Mouse (Mus musculus): Measurements from ENCODE around the gene Col24a1. TPM values are rescaled to one million over a fixed set of nuclear protein-coding genes. Genes with fewer than 3 reads are reported as not detected.
"Not testable (repeated sequence)": the region's sequence is repeated elsewhere in the genome, so short reads cannot be mapped to it uniquely, and the experiment has no call there.

Gene Col24a1
- polyA plus RNA-seq, 1 experiment from 2014 or later: 0.37 TPM

DNA sequence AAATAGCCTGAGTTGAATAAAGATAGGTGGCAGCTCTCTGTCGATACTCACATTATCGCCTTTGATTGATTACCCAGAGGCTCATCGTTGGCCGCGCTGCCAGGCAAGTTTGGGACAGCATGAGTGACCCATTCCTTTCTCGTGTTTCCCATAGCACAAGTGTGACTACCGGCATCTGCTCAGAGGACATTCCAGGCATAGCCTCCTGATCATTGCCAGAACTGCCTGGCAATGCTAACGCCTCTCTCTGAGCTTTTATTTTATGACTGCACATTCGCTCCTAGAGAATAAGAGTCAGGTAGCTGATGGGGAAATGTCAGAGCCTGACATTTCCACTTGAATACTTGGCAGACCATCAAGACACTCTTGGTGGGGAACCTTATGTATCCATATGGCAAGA is 125.5 kb downstream of the Col24a1 start:
- no peaks in the 10 kb centered on the region for H3K4me1 ChIP-seq (ENCODE audit: control insufficient read depth, insufficient read depth, low read length)
- H3K4me2 ChIP-seq (ENCODE audit: low read length): no peak overlapping the region
- no peaks in the 10 kb centered on the region for H3K27me3 ChIP-seq (ENCODE audit: control insufficient read depth, insufficient read depth, low read length)
- 91% methylated on average over 9 of the region's 9 CpGs for WGBS
- no peaks in the 10 kb centered on the region for H3K9me3 ChIP-seq (ENCODE audit: control insufficient read depth, low read length)
- no peak overlapping the region for H3K9ac ChIP-seq (replicated peaks; ENCODE audit: low read length)
- H3K4me3 ChIP-seq (replicated peaks; ENCODE audit: low read depth, low read length): no peak overlapping the region
- H3K36me3 ChIP-seq (ENCODE audit: control insufficient read depth, insufficient read depth, low read length): no peaks in the 10 kb centered on the region
- no peak overlapping the region for H3K27ac ChIP-seq (replicated peaks; ENCODE audit: low read depth, low read length)
- DNase-seq (no peak), ATAC-seq (ENCODE audit: low FRiP score, low TSS enrichment) (no peak)

DNA sequence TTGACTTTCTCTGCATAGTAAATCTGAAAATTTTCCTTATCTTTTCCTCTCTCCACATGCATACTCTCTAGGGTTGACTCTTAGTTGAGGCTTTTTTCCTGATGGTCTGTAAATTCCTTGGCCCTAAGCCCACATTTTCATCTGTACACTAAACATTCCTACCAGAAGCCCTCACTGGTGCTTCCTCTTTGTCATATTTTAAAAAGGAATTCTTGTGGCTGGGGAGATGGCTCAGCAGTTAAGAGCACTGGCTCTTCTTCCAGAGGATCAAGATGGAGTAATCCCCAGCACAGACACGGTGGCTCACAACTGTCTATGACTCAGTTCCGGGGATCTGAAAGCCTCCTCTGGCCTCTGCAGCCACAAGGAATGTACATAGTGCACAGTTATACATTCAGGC is 128.1 kb downstream of the Col24a1 start:
- H3K27me3 ChIP-seq (ENCODE audit: control insufficient read depth, insufficient read depth, low read length): no peaks in the 10 kb centered on the region
- no peaks in the 10 kb centered on the region for H3K4me1 ChIP-seq (ENCODE audit: control insufficient read depth, insufficient read depth, low read length)
- no peak overlapping the region for H3K9ac ChIP-seq (replicated peaks; ENCODE audit: low read length)
- H3K9me3 ChIP-seq (ENCODE audit: control insufficient read depth, low read length): no peaks in the 10 kb centered on the region
- 71% methylated on average over 2 of the region's 2 CpGs for WGBS
- ATAC-seq (ENCODE audit: low FRiP score, low TSS enrichment) (no peak), DNase-seq (no peak)
- H3K36me3 ChIP-seq (ENCODE audit: control insufficient read depth, insufficient read depth, low read length): no peaks in the 10 kb centered on the region
- H3K4me3 ChIP-seq (replicated peaks; ENCODE audit: low read depth, low read length): no peak overlapping the region
- H3K4me2 ChIP-seq (ENCODE audit: low read length): no peak overlapping the region
- H3K27ac ChIP-seq (replicated peaks; ENCODE audit: low read depth, low read length): no peak overlapping the region

GRCm38 (mm10) chr3:145422044-145422443 is 129.8 kb downstream of the Col24a1 start:
- Histone ChIP-seq H3K27ac (replicated peaks; ENCODE audit: low read depth, low read length) (no peak overlapping the region), H3K4me2 (ENCODE audit: low read length) (no peak overlapping the region), H3K9me3 (ENCODE audit: control insufficient read depth, low read length) (no peaks in the 10 kb centered on the region), H3K9ac (replicated peaks; ENCODE audit: low read length) (no peak overlapping the region), H3K27me3 (ENCODE audit: control insufficient read depth, insufficient read depth, low read length) (no peaks in the 10 kb centered on the region), H3K36me3 (ENCODE audit: control insufficient read depth, insufficient read depth, low read length) (no peaks in the 10 kb centered on the region), H3K4me1 (ENCODE audit: control insufficient read depth, insufficient read depth, low read length) (no peaks in the 10 kb centered on the region), H3K4me3 (replicated peaks; ENCODE audit: low read depth, low read length) (no peak overlapping the region)
- ATAC-seq (ENCODE audit: low FRiP score, low TSS enrichment): no peak
- DNase-seq: no peak
- 96% methylated on average over 3 of the region's 3 CpGs for WGBS

DNA sequence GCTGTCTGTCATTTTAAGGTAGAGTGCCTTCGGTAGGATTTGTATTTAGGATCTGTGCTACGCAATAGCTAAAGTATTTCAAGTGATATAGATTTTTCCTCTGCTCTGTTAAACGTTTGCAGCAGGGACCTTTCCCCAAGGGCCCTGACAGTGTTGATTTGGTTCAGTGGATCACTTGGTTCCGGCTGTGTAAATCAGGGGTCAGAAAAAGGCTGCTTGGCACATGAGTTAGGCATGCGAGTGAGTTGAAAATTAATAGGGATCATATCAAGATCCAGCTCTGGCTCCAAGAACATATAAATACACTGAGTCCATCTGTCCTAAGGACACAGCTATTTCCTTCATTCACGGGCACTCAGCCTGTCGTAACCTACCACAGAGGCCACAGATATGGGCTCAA is 146.1 kb downstream of the Col24a1 start:
- DNase-seq (no peak), ATAC-seq (ENCODE audit: low FRiP score, low TSS enrichment) (no peak)
- no peaks in the 10 kb centered on the region for H3K4me1 ChIP-seq (ENCODE audit: control insufficient read depth, insufficient read depth, low read length)

DNA sequence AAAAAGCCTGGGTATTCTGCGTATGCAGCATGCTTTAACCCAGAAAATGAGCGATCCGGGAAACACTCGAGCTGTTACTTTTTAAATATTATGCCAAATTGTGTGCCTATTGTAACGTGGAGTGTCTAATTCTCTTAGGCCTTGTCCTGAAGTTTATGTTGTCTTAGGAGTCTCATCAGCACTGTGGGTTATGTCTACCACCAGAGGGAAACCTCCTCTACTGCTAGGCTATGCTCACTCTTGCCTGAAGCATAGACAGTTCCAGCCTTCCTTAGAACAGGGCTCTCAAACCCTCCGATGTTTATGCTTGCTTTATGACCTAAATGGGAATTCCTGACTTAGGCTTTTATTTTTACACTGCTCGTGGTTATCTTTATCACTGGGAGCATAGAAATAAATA is 146.8 kb downstream of the Col24a1 start:
- H3K27ac ChIP-seq (replicated peaks; ENCODE audit: low read depth, low read length): no peak overlapping the region
- no peak for DNase-seq
- no peak overlapping the region for H3K4me2 ChIP-seq (ENCODE audit: low read length)

More for the DNA sequence above, 146.1 kb downstream of the Col24a1 start:
- Histone ChIP-seq H3K4me3 (replicated peaks; ENCODE audit: low read depth, low read length) (no peak overlapping the region), H3K36me3 (ENCODE audit: control insufficient read depth, insufficient read depth, low read length) (no peaks in the 10 kb centered on the region), H3K4me2 (ENCODE audit: low read length) (no peak overlapping the region), H3K9me3 (ENCODE audit: control insufficient read depth, low read length) (no peaks in the 10 kb centered on the region), H3K9ac (replicated peaks; ENCODE audit: low read length) (no peak overlapping the region), H3K27me3 (ENCODE audit: control insufficient read depth, insufficient read depth, low read length) (no peaks in the 10 kb centered on the region), H3K27ac (replicated peaks; ENCODE audit: low read depth, low read length) (no peak overlapping the region)
- WGBS: 84% methylated on average over 7 of the region's 7 CpGs

DNA sequence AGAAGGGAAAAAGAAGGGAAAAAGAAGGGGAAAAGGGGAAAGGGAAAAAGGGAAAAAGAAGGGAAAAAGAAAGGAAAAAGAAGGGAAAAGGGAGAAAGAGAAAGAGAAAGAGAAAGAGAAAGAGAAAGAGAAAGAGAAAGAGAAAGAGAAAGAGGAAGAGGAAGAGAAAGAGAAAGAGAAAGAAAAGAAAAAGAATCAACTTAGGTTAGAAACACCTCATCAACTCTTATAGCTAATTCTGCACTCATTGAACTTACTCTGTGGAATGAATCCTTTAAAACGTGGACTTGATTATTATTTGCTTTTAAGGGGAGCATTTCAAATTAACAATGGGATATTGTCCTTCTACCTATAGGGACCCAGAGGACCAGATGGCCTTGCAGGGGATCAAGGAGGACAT is 148.7 kb downstream of the Col24a1 start:
- no peak overlapping the region for H3K27ac ChIP-seq (replicated peaks; ENCODE audit: low read depth, low read length)
- DNase-seq (no peak), ATAC-seq (ENCODE audit: low FRiP score, low TSS enrichment) (no peak)
- no peak overlapping the region for H3K4me2 ChIP-seq (ENCODE audit: low read length)
- no peaks in the 10 kb centered on the region for H3K9me3 ChIP-seq (ENCODE audit: control insufficient read depth, low read length)
- no peaks in the 10 kb centered on the region for H3K27me3 ChIP-seq (ENCODE audit: control insufficient read depth, insufficient read depth, low read length)
- WGBS: 76% methylated on average over 1 of the region's 1 CpGs
- H3K9ac ChIP-seq (replicated peaks; ENCODE audit: low read length): no peak overlapping the region
- no peaks in the 10 kb centered on the region for H3K4me1 ChIP-seq (ENCODE audit: control insufficient read depth, insufficient read depth, low read length)
- H3K36me3 ChIP-seq (ENCODE audit: control insufficient read depth, insufficient read depth, low read length): no peaks in the 10 kb centered on the region
- H3K4me3 ChIP-seq (replicated peaks; ENCODE audit: low read depth, low read length): no peak overlapping the region

More for the DNA sequence above, 146.8 kb downstream of the Col24a1 start:
- Histone ChIP-seq H3K9ac (replicated peaks; ENCODE audit: low read length) (no peak overlapping the region), H3K4me1 (ENCODE audit: control insufficient read depth, insufficient read depth, low read length) (no peaks in the 10 kb centered on the region), H3K27me3 (ENCODE audit: control insufficient read depth, insufficient read depth, low read length) (no peaks in the 10 kb centered on the region), H3K9me3 (ENCODE audit: control insufficient read depth, low read length) (no peaks in the 10 kb centered on the region), H3K36me3 (ENCODE audit: control insufficient read depth, insufficient read depth, low read length) (no peaks in the 10 kb centered on the region), H3K4me3 (replicated peaks; ENCODE audit: low read depth, low read length) (no peak overlapping the region)
- WGBS: 94% methylated on average over 7 of the region's 7 CpGs
- no peak for ATAC-seq (ENCODE audit: low FRiP score, low TSS enrichment)

- no peak overlapping the region for H3K4me3 ChIP-seq (replicated peaks; ENCODE audit: low read depth, low read length)
- no peaks in the 10 kb centered on the region for H3K36me3 ChIP-seq (ENCODE audit: control insufficient read depth, insufficient read depth, low read length)
- H3K27ac ChIP-seq (replicated peaks; ENCODE audit: low read depth, low read length): no peak overlapping the region
- no peak overlapping the region for H3K9ac ChIP-seq (replicated peaks; ENCODE audit: low read length)
- DNase-seq (peak; percentile 59), ATAC-seq (ENCODE audit: low FRiP score, low TSS enrichment) (no peak; the same call in 1 of the 2 replicates)
- H3K27me3 ChIP-seq (ENCODE audit: control insufficient read depth, insufficient read depth, low read length): no peaks in the 10 kb centered on the region
- 91% methylated on average over 1 of the region's 1 CpGs for WGBS
- no peaks in the 10 kb centered on the region for H3K9me3 ChIP-seq (ENCODE audit: control insufficient read depth, low read length)
- H3K4me2 ChIP-seq (ENCODE audit: low read length): no peak overlapping the region
- H3K4me1 ChIP-seq (ENCODE audit: control insufficient read depth, insufficient read depth, low read length): no peaks in the 10 kb centered on the region
Observed at GRCm38 (mm10) chr3:145442268-145442667, 150.0 kb downstream of the Col24a1 start.

DNA sequence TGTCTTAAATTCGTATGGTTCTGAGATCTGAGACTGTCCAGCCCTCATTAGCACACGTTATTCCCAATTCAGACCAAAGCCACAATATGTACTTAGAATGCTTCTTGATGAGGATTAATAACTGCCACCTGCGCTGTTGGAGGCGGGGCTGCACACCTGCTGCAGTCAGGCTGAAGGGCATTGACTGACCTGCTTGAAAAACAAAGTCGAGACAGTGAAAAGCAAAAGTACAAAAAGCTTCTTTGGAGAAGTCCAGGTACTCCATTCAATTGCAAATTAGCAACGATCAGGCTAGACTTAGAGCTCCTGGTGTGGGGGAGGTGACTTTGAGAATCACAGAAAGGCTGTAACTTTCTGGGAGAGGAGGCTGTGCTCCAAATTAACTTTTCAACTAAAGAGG is 150.9 kb downstream of the Col24a1 start:
- H3K27ac ChIP-seq (replicated peaks; ENCODE audit: low read depth, low read length); ATAC-seq (ENCODE audit: low FRiP score, low TSS enrichment); H3K9ac ChIP-seq (replicated peaks; ENCODE audit: low read length); H3K4me1 ChIP-seq (ENCODE audit: control insufficient read depth, insufficient read depth, low read length); H3K36me3 ChIP-seq (ENCODE audit: control insufficient read depth, insufficient read depth, low read length); H3K27me3 ChIP-seq (ENCODE audit: control insufficient read depth, insufficient read depth, low read length); H3K4me2 ChIP-seq (ENCODE audit: low read length); H3K4me3 ChIP-seq (replicated peaks; ENCODE audit: low read depth, low read length); H3K9me3 ChIP-seq (ENCODE audit: control insufficient read depth, low read length); DNase-seq: not testable (repeated sequence)
- 33% methylated on average over 6 of the region's 6 CpGs for WGBS

DNA sequence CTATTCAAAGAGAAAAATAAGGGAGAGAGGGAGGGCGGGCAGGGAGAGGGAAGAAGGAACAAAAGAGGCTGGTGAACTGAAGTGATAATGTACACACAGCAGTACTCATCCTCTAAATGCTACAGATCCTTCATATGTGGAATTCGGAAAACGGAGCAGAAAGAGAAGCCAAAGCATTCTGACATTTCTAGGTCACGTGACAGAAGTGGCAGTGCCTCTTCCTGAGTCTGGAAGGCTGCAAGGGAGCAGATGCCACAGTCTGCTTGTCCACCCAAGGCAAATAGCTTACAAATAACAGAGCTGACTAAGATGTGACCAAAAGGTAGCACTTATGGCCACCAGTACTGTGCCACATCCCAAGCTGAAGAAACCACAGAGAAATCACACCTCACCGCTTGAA is 164.8 kb downstream of the Col24a1 start:
- Histone ChIP-seq H3K36me3 (ENCODE audit: control insufficient read depth, insufficient read depth, low read length) (no peaks in the 10 kb centered on the region), H3K9me3 (ENCODE audit: control insufficient read depth, low read length) (no peaks in the 10 kb centered on the region), H3K4me1 (ENCODE audit: control insufficient read depth, insufficient read depth, low read length) (no peaks in the 10 kb centered on the region), H3K27me3 (ENCODE audit: control insufficient read depth, insufficient read depth, low read length) (no peaks in the 10 kb centered on the region), H3K27ac (replicated peaks; ENCODE audit: low read depth, low read length) (no peak overlapping the region), H3K4me3 (replicated peaks; ENCODE audit: low read depth, low read length) (no peak overlapping the region), H3K4me2 (ENCODE audit: low read length) (no peak overlapping the region), H3K9ac (replicated peaks; ENCODE audit: low read length) (no peak overlapping the region)
- ATAC-seq (ENCODE audit: low FRiP score, low TSS enrichment): no peak
- 62% methylated on average over 5 of the region's 5 CpGs for WGBS
- no peak for DNase-seq

All from midbrain, embryonic 14.5 days (tissue).